Comparison of ENCODE assay signal across 1 mouse cellular context in the genomic region with DNA sequence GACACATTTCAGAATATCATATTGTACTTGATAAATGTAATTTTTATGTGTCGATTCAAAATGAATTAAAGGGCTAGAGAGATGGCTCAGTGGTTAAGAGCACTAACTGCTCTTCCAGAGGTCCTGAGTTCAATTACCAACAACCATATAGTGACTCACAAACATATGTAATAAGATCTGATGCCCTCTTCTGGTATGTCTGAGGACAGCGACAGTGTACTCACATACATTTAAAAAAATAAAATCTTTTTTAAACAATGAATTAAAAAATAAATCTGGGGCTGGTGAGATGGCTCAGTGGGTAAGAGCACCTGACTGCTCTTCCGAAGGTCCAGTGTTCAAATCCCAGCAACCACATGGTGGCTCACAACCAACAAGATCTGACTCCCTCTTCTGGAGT. TPM values are rescaled to one million over a fixed set of nuclear protein-coding genes. Genes with fewer than 3 reads are reported as not detected.
"Had no signal": no experiment of that assay in that cellular context is flagged by ENCODE, and none has a peak within 500 bp of the region (broad histone marks: within the 10 kb centered on the region; RNA-seq: fewer than 3 reads in every experiment).

No protein-coding gene starts in this region.

RNA-seq across cellular contexts. Expression of gene Adm, which starts 33.5 kb away (rescaled TPM):
- total RNA-seq: megakaryocyte progenitor cell, adult 5-6 weeks had no signal
